Mouse (Mus musculus) ovary, postnatal 14 days (tissue): Measurements from ENCODE around the gene Zmynd19.
"Not testable (repeated sequence)": the region's sequence is repeated elsewhere in the genome, so short reads cannot be mapped to it uniquely, and the experiment has no call there.

Experiments
- DNase-seq: peaks from one replicate; pipeline ENCODE4 v3.0.0; 2022; ENCODE audit warnings: low spot score

Zmynd19 gene

DNA sequence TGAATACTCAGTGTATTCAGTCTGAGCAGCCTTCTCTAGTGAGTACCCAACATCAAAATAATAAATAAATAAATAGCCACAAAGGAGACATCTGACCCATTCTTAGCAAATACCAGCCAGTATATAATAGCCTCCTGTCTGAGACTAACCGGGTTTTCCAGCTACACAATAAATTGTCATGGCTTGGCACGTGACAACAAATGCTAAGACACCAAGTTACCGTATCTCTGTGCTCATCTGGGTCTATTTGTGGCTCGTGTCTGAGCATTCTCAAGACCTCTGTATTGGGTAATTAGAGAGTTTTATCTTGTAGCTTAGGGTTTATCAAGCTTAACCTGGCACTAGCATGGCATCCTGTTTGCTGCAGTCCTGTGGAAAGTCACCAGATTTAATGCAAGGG is 7.5 kb upstream of the Zmynd19 start:
- DNase-seq = no peak

DNA sequence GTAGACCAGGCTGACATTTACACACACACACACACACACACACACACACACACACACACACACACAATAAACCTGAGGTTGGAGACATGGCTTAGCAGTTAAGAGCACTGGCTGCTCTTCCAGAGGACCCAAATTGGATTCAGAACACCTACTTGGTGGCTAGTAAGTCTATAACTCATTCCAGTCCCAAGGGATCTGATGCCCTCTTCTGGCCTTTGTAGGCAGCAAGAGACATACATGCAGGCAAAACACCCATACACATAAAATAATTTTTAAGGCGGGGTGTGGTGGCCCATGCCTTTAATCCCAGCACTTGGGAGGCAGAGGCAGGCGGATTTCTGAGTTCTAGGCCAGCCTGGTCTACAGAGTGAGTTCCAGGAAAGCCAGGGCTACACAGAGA is 5.3 kb upstream of the Zmynd19 start:
- not testable (repeated sequence) for DNase-seq

DNA sequence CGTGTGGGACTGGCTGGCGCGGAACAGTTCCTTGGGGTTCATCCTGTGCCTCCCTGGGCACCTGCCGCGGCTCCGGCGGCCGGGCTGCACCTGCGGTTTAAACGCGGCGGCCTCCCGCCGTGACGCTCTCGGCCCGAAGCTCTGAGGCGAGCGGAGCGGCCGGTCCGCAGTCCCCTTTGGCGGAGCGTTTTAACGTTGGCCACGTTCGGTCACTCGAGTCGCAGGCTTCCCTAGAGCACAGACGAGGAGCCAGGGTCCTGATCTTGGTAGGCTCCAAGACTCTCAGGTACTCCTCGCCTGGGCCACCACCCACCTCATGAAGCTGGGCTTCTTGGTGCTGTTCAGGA is 570 bp downstream of the Zmynd19 start:
- no peak for DNase-seq

DNA sequence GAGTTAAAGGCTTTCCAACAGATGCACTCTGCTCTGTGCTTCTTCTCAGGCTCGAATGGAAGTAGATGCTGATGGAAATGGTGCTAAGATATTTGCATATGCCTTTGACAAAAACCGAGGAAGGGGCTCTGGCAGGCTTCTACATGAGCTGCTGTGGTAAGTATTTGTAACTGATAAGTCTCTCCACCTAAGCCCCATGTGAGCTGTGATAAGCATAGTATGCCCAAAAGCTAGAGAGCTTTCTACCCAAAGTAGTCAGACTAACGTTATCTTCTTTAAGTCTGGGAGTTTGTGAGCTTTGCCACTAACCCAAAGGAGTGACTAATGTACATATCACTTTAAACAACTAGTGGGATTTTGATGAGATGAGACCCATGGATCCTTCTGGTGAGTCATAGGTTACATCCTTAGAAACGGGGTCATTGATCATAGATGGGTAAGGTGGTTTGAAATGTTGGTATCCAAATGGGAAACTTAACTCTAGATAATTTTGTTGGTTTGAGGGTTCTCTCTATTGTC is 3.0 kb downstream of the Zmynd19 start:
- no peak for DNase-seq

DNA sequence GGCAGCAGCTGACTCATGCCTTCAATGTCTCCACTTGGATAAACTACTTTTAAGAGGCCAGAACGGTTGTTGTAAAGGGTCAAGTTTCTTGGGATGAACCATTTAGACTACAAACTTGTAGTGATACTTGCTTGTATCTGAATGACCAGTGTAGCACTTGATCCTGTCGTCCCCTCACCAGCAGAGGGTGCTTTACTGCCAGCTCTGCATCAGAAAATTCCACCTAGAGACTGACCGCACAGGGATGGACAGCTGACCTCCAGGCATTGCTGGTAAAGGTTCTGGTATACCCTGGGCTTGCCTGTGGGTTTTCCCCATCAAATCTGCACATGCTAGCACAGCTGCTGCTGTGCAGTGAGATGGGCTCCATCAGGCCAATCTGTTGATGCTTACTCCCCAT is 11.3 kb downstream of the Zmynd19 start:
- no peak for DNase-seq

DNA sequence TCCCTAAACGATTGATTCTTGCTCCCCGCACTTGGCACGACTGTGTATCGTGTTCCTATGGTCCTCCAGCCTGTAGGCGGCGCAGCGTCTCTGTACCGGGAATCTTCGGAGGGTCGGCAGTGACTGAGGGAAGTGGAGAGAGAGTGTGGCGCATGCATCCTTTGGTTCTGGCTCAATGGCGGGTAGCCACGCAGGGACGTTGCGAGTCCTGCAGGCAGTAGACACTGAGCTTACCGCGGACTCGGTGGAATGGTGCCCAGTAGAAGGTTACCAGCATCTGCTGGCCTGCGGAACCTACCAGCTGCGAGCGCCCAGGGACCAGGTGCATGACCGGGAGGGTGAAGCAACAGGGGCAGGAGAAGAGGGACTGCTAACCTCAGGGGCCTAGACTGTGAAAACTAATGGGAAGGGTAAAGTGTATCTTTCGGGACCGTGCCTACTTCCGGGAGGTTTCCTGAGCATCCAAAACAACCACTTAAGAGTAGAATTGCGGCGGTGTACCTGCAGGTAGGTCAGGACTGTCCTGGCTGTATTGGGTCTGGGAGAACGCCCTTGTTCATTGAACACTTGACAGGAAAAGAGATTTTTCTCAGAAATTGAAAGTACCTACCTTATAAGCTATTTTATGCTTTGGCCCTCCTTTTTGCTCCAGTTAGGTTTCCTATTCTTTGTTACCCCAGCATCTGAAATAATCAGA is 12.9 kb downstream of the Zmynd19 start, which contains the start of gene Dph7:
Gene Dph7 (plus strand): TSS at position 97 of the 697 bp plus-strand sequence.
- DNase-seq = peak; percentile 79

- no peak for DNase-seq
These were observed 20.8 kb downstream of the Zmynd19 start for GRCm38 (mm10) chr2:24970386-24970785.

GRCm38 (mm10) chr2:24974452-24974851 is 24.9 kb downstream of the Zmynd19 start:
- not testable (repeated sequence) for DNase-seq

- peak; percentile 87 for DNase-seq
These were observed 25.5 kb downstream of the Zmynd19 start, which contains the start of gene Mrpl41 for GRCm38 (mm10) chr2:24974906-24975703. Gene Mrpl41, minus strand, starts transcription at chr2:24975098.

DNA sequence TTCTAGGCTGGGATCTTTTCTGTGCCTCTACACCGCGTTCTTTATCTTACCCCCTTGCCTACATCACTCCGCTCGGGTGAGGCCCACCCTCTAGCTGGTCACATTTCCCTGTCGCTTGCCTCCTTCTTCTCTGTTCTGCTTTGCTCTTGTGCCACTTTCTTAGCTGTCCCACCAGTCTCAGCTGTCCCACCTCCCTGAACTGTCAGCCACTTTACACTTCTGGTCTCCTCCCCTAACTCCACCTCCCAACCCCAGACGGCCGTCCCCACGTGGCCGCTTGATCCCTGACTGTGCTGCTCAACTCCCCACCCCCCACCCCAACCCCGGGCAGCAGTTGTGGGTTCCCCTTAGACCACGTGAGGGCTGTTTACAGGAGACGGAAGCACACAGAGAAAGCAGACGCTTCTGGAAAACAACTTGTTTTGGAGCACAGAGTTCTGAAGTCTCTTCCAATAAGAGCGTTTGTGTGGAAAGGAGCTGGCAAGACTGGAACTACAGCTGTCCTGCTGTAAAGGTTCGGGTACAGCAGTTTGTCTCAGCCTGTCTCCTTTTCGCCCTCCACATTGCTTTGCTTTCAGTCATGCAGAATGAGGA is 26.2 kb downstream of the Zmynd19 start, which contains the start of gene Pnpla7:
Gene Pnpla7 (plus strand): TSS at position 330 of the 594 bp plus-strand sequence.
- peak; percentile 43 for DNase-seq

DNA sequence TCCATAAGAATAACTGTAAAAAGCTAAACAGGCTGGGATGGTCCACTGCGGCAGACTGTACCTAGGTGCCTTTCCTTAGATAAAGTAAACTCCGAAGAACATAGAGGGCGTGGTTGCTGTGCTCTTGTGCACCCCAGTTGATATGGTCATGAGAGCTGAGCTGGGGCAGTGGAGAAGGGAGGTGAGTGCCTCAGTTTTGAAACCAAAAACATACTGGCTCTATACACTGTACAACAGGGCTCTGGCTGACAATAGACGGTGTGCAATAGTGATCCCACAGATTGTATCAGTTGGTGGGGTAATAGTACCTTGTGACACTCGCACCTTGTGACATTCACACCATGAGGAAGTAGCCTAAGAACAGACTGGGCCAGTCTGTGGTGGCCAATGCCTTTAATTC is 27.4 kb downstream of the Zmynd19 start:
- DNase-seq = no peak

- no peak for DNase-seq
These were observed 38.2 kb downstream of the Zmynd19 start for GRCm38 (mm10) chr2:24987762-24988161.

DNA sequence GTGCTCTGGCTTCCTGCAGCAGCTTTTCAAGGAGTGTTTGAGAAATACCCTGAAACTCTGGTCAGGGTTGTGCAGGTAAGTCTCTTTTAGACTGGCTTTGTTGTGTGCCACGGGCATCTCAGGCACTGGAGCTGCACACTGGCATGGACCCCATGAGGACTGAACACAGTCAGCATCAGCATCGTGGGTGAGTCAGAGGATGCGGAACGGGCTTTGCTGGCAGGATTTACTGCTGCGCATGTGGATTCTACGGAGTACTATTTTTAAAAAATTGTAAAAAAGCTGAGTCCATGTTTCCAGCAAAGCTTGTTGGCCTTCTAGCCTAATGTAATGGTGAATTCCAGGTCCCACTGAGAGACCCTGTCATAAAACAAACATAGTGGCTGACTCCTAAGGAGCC is 45.7 kb downstream of the Zmynd19 start:
- DNase-seq = no peak

GRCm38 (mm10) chr2:24996471-24996870 is 46.9 kb downstream of the Zmynd19 start:
- DNase-seq = no peak

DNA sequence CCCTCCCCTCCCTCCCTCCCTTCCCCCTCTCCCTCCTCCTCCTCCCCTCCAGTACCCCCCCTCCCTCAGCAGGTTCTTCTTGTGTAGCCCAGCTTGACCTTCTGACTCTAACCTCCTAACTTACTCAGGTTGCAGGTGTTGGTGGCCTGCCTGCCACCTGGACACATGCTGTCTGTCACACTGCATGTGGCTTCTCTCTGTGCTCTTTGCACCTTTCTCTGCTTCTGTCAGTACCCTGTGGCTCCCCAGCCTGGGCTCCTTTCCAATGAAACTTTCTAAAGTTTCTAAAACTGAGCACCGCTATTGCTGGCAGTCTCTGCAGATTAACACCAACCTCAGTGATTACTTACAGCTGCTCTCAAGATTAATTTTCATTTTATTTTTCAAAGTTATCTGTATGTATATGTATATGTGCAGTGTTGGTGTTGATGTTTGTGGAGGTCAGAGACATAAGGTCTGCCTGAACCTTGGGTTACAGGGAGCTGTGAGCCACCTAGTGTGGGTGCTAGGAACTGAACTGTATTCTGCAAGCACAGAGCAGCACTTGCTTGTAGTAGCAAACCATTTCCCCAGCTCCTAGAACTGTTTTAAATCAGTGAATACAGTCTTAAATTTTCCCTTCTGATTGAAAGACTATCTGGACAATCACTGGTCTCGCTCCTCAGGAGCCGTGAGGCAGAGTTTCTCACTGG is 51.1 kb downstream of the Zmynd19 start:
- peak; percentile 9 for DNase-seq

DNA sequence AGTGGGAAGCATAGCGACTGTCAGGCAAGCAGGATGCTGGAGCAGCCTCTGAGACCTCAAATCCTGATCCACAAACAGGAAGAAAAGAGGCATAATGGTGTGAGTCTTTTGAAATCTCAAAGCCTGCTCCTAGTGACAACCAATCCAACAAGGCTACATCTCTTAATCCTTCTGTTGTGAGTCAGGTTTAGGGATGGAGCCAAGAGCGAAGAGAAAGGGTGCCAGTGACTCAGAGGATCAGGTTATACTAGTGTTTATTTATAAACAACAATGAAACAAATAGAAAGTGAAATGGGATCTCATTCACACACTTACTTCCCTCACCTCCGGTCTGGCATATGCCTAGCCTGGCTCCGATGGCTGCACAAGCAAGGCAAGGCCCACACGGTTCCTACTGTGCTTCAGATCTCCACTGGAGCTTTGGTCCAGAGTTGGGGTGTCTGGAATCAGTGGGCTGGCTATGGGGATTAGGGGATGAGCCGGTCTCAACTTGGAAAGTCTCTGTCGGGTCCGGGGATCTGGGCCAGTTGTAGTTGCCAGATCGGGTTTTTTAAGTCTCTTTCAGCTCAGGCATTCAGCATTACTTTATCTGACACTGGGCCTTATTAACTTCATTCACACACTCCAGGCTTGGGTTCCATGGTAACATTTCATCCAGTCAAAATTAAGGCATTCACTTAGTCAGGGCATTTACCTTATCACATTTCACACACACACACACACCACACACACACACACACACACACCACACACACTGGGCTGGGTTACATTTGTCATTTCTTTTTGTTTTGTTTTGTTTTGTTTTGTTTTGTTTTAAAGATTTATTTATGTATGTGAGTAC is 54.6 kb downstream of the Zmynd19 start:
- no peak for DNase-seq

GRCm38 (mm10) chr2:25006767-25007166 is 57.2 kb downstream of the Zmynd19 start:
- DNase-seq = no peak

GRCm38 (mm10) chr2:25008250-25008649 is 58.7 kb downstream of the Zmynd19 start:
- no peak for DNase-seq
